Mouse (Mus musculus): ENCODE measurements around the gene AI661453.

- TF ChIP-seq CTCF (conservative IDR thresholded peaks at IDR 0.05 in 1 of 2, IDR thresholded peaks at IDR 0.05 in 1 of 2; ENCODE audit: low read depth in 2 of 2, low read length in 2 of 2), result no peak
- no peak for TF ChIP-seq MAX (IDR thresholded peaks at IDR 0.05; ENCODE audit: low read length)
- no peak for TF ChIP-seq USF1 (IDR thresholded peaks at IDR 0.05; ENCODE audit: low read depth, low read length)
- no peak for TF ChIP-seq POLR2A (IDR thresholded peaks at IDR 0.05; ENCODE audit: low read depth, low read length)
- no peak for TF ChIP-seq SIN3A (IDR thresholded peaks at IDR 0.05; ENCODE audit: low read length)
- no peak for TF ChIP-seq USF2 (conservative IDR thresholded peaks at IDR 0.05; ENCODE audit: low read depth, low read length)
- no peak for TF ChIP-seq ETS1 (conservative IDR thresholded peaks at IDR 0.05; ENCODE audit: low read depth, low read length)
Observed at GRCm38 (mm10) chr17:47484993-47485392, 48.6 kb downstream of the AI661453 start.

All from CH12.LX (cell line).